Mouse (Mus musculus): ENCODE results near the gene H2al1h.
"Not testable (repeated sequence)": the region's sequence is repeated elsewhere in the genome, so short reads cannot be mapped to it uniquely, and the experiment has no call there.

Gene H2al1h

GRCm38 (mm10) chrX:11321192-11321591 is at the start of gene H2al1h:
H2al1h (plus strand) TSS chrX:11321492.
- not testable (repeated sequence) for H3K36me3 ChIP-seq (ENCODE audit: control insufficient read depth, insufficient read depth, low read length, poor library complexity, severe bottlenecking); H3K27me3 ChIP-seq (ENCODE audit: control insufficient read depth, insufficient read depth, low read length, poor library complexity, severe bottlenecking); DNase-seq (ENCODE audit: low read depth, low spot score)

GRCm38 (mm10) chrX:11273190-11273589 is 48.1 kb upstream of the H2al1h start:
- no peak for DNase-seq (ENCODE audit: low read depth, low spot score)
- Histone ChIP-seq H3K36me3 (ENCODE audit: control insufficient read depth, insufficient read depth, low read length, poor library complexity, severe bottlenecking) (no peaks in the 10 kb centered on the region), H3K27me3 (ENCODE audit: control insufficient read depth, insufficient read depth, low read length, poor library complexity, severe bottlenecking) (no peaks in the 10 kb centered on the region)

- H3K36me3 ChIP-seq (ENCODE audit: control insufficient read depth, insufficient read depth, low read length, poor library complexity, severe bottlenecking): no peaks in the 10 kb centered on the region
- H3K27me3 ChIP-seq (ENCODE audit: control insufficient read depth, insufficient read depth, low read length, poor library complexity, severe bottlenecking): no peaks in the 10 kb centered on the region
- no peak for DNase-seq (ENCODE audit: low read depth, low spot score)
Observed at GRCm38 (mm10) chrX:11277083-11277482, 44.2 kb upstream of the H2al1h start.

- H3K36me3 ChIP-seq (ENCODE audit: control insufficient read depth, insufficient read depth, low read length, poor library complexity, severe bottlenecking): no peaks in the 10 kb centered on the region
- H3K27me3 ChIP-seq (ENCODE audit: control insufficient read depth, insufficient read depth, low read length, poor library complexity, severe bottlenecking): no peaks in the 10 kb centered on the region
- DNase-seq (ENCODE audit: low read depth, low spot score): no peak
Observed at GRCm38 (mm10) chrX:11280741-11281140, 40.6 kb upstream of the H2al1h start.

GRCm38 (mm10) chrX:11288306-11288882 is 32.9 kb upstream of the H2al1h start:
- no peak for DNase-seq (ENCODE audit: low read depth, low spot score)
- Histone ChIP-seq H3K36me3 (ENCODE audit: control insufficient read depth, insufficient read depth, low read length, poor library complexity, severe bottlenecking) (no peaks in the 10 kb centered on the region), H3K27me3 (ENCODE audit: control insufficient read depth, insufficient read depth, low read length, poor library complexity, severe bottlenecking) (no peaks in the 10 kb centered on the region)

GRCm38 (mm10) chrX:11289244-11289643 is 32.0 kb upstream of the H2al1h start:
- Histone ChIP-seq H3K36me3 (ENCODE audit: control insufficient read depth, insufficient read depth, low read length, poor library complexity, severe bottlenecking) (no peaks in the 10 kb centered on the region), H3K27me3 (ENCODE audit: control insufficient read depth, insufficient read depth, low read length, poor library complexity, severe bottlenecking) (no peaks in the 10 kb centered on the region)
- no peak for DNase-seq (ENCODE audit: low read depth, low spot score)

- not testable (repeated sequence) for DNase-seq (ENCODE audit: low read depth, low spot score); H3K36me3 ChIP-seq (ENCODE audit: control insufficient read depth, insufficient read depth, low read length, poor library complexity, severe bottlenecking)
Observed at GRCm38 (mm10) chrX:11298957-11299356, 22.3 kb upstream of the H2al1h start, which contains the start of gene H2al1a. H2al1a (plus strand) TSS chrX:11299257.

GRCm38 (mm10) chrX:11302132-11302531 is 19.2 kb upstream of the H2al1h start, which contains the start of gene H2al1b:
H2al1b (plus strand) TSS chrX:11302432.
- H3K27me3 ChIP-seq (ENCODE audit: control insufficient read depth, insufficient read depth, low read length, poor library complexity, severe bottlenecking); DNase-seq (ENCODE audit: low read depth, low spot score); H3K36me3 ChIP-seq (ENCODE audit: control insufficient read depth, insufficient read depth, low read length, poor library complexity, severe bottlenecking): not testable (repeated sequence)

More at GRCm38 (mm10) chrX:11298957-11299356, 22.3 kb upstream of the H2al1h start, which contains the start of gene H2al1a:
- H3K27me3 ChIP-seq (ENCODE audit: control insufficient read depth, insufficient read depth, low read length, poor library complexity, severe bottlenecking): not testable (repeated sequence)

- not testable (repeated sequence) for DNase-seq (ENCODE audit: low read depth, low spot score); H3K27me3 ChIP-seq (ENCODE audit: control insufficient read depth, insufficient read depth, low read length, poor library complexity, severe bottlenecking); H3K36me3 ChIP-seq (ENCODE audit: control insufficient read depth, insufficient read depth, low read length, poor library complexity, severe bottlenecking)
Observed at GRCm38 (mm10) chrX:11305355-11305754, 15.9 kb upstream of the H2al1h start, which contains the start of gene H2al1c. H2al1c (plus strand) TSS chrX:11305655.

- DNase-seq (ENCODE audit: low read depth, low spot score); H3K36me3 ChIP-seq (ENCODE audit: control insufficient read depth, insufficient read depth, low read length, poor library complexity, severe bottlenecking); H3K27me3 ChIP-seq (ENCODE audit: control insufficient read depth, insufficient read depth, low read length, poor library complexity, severe bottlenecking): not testable (repeated sequence)
Observed at GRCm38 (mm10) chrX:11308524-11308923, 12.8 kb upstream of the H2al1h start, which contains the start of gene H2al1d. H2al1d (plus strand) TSS chrX:11308824.

GRCm38 (mm10) chrX:11311634-11312033 is 9.7 kb upstream of the H2al1h start, which contains the start of gene H2al1e:
H2al1e (plus strand) TSS chrX:11311934.
- H3K27me3 ChIP-seq (ENCODE audit: control insufficient read depth, insufficient read depth, low read length, poor library complexity, severe bottlenecking); DNase-seq (ENCODE audit: low read depth, low spot score): not testable (repeated sequence)

GRCm38 (mm10) chrX:11314858-11315257 is 6.4 kb upstream of the H2al1h start, which contains the start of gene H2al1f:
H2al1f (plus strand) TSS chrX:11315158.
- H3K36me3 ChIP-seq (ENCODE audit: control insufficient read depth, insufficient read depth, low read length, poor library complexity, severe bottlenecking); H3K27me3 ChIP-seq (ENCODE audit: control insufficient read depth, insufficient read depth, low read length, poor library complexity, severe bottlenecking); DNase-seq (ENCODE audit: low read depth, low spot score): not testable (repeated sequence)

More at GRCm38 (mm10) chrX:11311634-11312033, 9.7 kb upstream of the H2al1h start, which contains the start of gene H2al1e:
- not testable (repeated sequence) for H3K36me3 ChIP-seq (ENCODE audit: control insufficient read depth, insufficient read depth, low read length, poor library complexity, severe bottlenecking)

- not testable (repeated sequence) for DNase-seq (ENCODE audit: low read depth, low spot score); H3K27me3 ChIP-seq (ENCODE audit: control insufficient read depth, insufficient read depth, low read length, poor library complexity, severe bottlenecking); H3K36me3 ChIP-seq (ENCODE audit: control insufficient read depth, insufficient read depth, low read length, poor library complexity, severe bottlenecking)
Observed at GRCm38 (mm10) chrX:11317956-11318355, 3.3 kb upstream of the H2al1h start, which contains the start of gene H2al1g. H2al1g (plus strand) TSS chrX:11318256.

- DNase-seq (ENCODE audit: low read depth, low spot score); H3K27me3 ChIP-seq (ENCODE audit: control insufficient read depth, insufficient read depth, low read length, poor library complexity, severe bottlenecking); H3K36me3 ChIP-seq (ENCODE audit: control insufficient read depth, insufficient read depth, low read length, poor library complexity, severe bottlenecking): not testable (repeated sequence)
Observed at GRCm38 (mm10) chrX:11324359-11324758, 3.1 kb downstream of the H2al1h start, which contains the start of gene H2al1i. H2al1i (plus strand) TSS chrX:11324659.

- DNase-seq (ENCODE audit: low read depth, low spot score); H3K27me3 ChIP-seq (ENCODE audit: control insufficient read depth, insufficient read depth, low read length, poor library complexity, severe bottlenecking); H3K36me3 ChIP-seq (ENCODE audit: control insufficient read depth, insufficient read depth, low read length, poor library complexity, severe bottlenecking): not testable (repeated sequence)
Observed at GRCm38 (mm10) chrX:11327522-11327921, 6.2 kb downstream of the H2al1h start, which contains the start of gene H2al1j. H2al1j (plus strand) TSS chrX:11327822.
